Comparison of ENCODE assay signal across 24 mouse cellular contexts in the genomic region with DNA sequence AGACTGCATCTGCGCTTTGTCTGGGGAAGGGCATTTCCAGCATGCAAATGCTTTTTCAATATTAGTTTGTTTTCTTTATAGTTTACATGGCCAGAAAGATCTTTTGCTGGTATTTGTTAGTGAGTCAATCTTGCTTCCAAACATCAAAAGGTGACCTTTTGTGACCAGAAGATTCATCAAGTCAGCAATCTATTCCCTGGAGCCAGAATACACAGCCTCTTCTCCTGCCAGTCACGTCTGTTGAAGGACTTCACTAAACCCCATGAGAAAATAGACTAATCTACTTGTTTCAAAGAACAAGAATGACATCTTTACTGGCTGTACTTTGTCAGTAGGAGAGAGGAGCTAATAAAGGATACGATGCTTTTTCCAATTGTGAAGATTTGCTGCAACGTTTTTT.
A peak's percentile ranks its signal among the peaks of the same experiment; 100 is the strongest.
DNase-seq lines count a peak whose midpoint lies in the region; ATAC-seq lines count a peak whose summit lies in the region.
"Had no signal": no experiment of that assay in that cellular context is flagged by ENCODE, and none has a peak within 500 bp of the region (broad histone marks: within the 10 kb centered on the region; RNA-seq: fewer than 3 reads in every experiment).

No protein-coding gene starts in this region.

- 39% methylated on average over 4 of the region's 4 CpGs for WGBS in hindbrain, embryonic 12.5 days
- 46% methylated on average over 4 of the region's 4 CpGs for WGBS in hindbrain, embryonic 14.5 days
- WGBS in midbrain, embryonic 14.5 days = 22% methylated on average over 4 of the region's 4 CpGs
- WGBS in midbrain, embryonic 10.5 days = 46% methylated on average over 4 of the region's 4 CpGs

- H3K9me3 ChIP-seq in hindbrain, embryonic 12.5 days (replicated peaks) = no peaks in the 10 kb centered on the region
- no peaks in the 10 kb centered on the region for H3K9me3 ChIP-seq in hindbrain, embryonic 14.5 days (ENCODE audit: control insufficient read depth, low read length)
- no peaks in the 10 kb centered on the region for H3K9me3 ChIP-seq in midbrain, embryonic 14.5 days (ENCODE audit: control insufficient read depth, low read length)
- no peaks in the 10 kb centered on the region for H3K9me3 ChIP-seq in midbrain, embryonic 10.5 days (replicated peaks)
- H3K9me3 ChIP-seq: forebrain, embryonic 10.5 days; forebrain, embryonic 13.5 days; heart, embryonic 10.5 days; heart, embryonic 13.5 days; hindbrain, embryonic 15.5 days had no signal

- no peaks in the 10 kb centered on the region for H3K27me3 ChIP-seq in hindbrain, embryonic 12.5 days
- H3K27me3 ChIP-seq in hindbrain, embryonic 14.5 days (ENCODE audit: control insufficient read depth, insufficient read depth, low read length) = no peaks in the 10 kb centered on the region
- no peaks in the 10 kb centered on the region for H3K27me3 ChIP-seq in midbrain, embryonic 14.5 days (ENCODE audit: control insufficient read depth, insufficient read depth, low read length)
- H3K27me3 ChIP-seq in midbrain, embryonic 10.5 days (ENCODE audit: low read depth, poor library complexity, severe bottlenecking) = no peaks in the 10 kb centered on the region
- H3K27me3 ChIP-seq: forebrain, embryonic 13.5 days; heart, embryonic 13.5 days; hindbrain, embryonic 15.5 days had no signal

- DNase-seq in hindbrain, embryonic 14.5 days (ENCODE audit: low spot score) = no peak
- peak; percentile 34 for DNase-seq in midbrain, embryonic 14.5 days
- no peak for DNase-seq in midbrain, embryonic 10.5 days (ENCODE audit: low spot score)
- DNase-seq in embryo, embryonic 9.5 days (ENCODE audit: extremely low spot score) = peak; percentile 28
- no peak for DNase-seq in urinary bladder, postnatal 14 days (ENCODE audit: low spot score)
- DNase-seq: adrenal gland, adult 2 months; adrenal gland, postnatal 14 days; cerebellum, adult 11-12 months; cerebellum, adult 8-10 months; cerebellum, postnatal 10 days; cerebellum, postnatal 36 days; gastrocnemius, postnatal 10 days; gastrocnemius, postnatal 36 days; heart, adult 2 months; heart, postnatal 14 days; heart, postnatal 4 days had no signal

- no peak for ATAC-seq in hindbrain, embryonic 12.5 days (ENCODE audit: low FRiP score)
- no peak for ATAC-seq in hindbrain, embryonic 14.5 days (ENCODE audit: low FRiP score)
- no peak for ATAC-seq in midbrain, embryonic 14.5 days (ENCODE audit: low FRiP score, low TSS enrichment)
- ATAC-seq: CD4-positive, CD25-positive, alpha-beta regulatory T cell, adult 4 months; forebrain, embryonic 13.5 days; forebrain, embryonic 16.5 days had no signal

- H3K9ac ChIP-seq in hindbrain, embryonic 12.5 days = no peak overlapping the region
- no peak overlapping the region for H3K9ac ChIP-seq in hindbrain, embryonic 14.5 days
- no peak overlapping the region for H3K9ac ChIP-seq in midbrain, embryonic 14.5 days (replicated peaks; ENCODE audit: low read length)
- H3K9ac ChIP-seq: forebrain, embryonic 13.5 days; heart, embryonic 13.5 days; hindbrain, embryonic 15.5 days had no signal

- peak overlapping the region; percentile 30; the same call in 1 of the 2 replicates for H3K27ac ChIP-seq in hindbrain, embryonic 12.5 days
- no peak overlapping the region for H3K27ac ChIP-seq in hindbrain, embryonic 14.5 days
- no peak overlapping the region for H3K27ac ChIP-seq in midbrain, embryonic 14.5 days (replicated peaks; ENCODE audit: low read depth, low read length)
- no peak overlapping the region for H3K27ac ChIP-seq in midbrain, embryonic 10.5 days (replicated peaks)
- H3K27ac ChIP-seq: forebrain, embryonic 10.5 days; forebrain, embryonic 13.5 days; heart, adult 2 months; heart, embryonic 10.5 days; heart, embryonic 13.5 days; hindbrain, embryonic 15.5 days had no signal

- no peak overlapping the region for H3K4me2 ChIP-seq in hindbrain, embryonic 12.5 days (replicated peaks)
- no peak overlapping the region for H3K4me2 ChIP-seq in hindbrain, embryonic 14.5 days (replicated peaks)
- no peak overlapping the region for H3K4me2 ChIP-seq in midbrain, embryonic 14.5 days (ENCODE audit: low read length)
- H3K4me2 ChIP-seq: forebrain, embryonic 13.5 days; heart, embryonic 13.5 days; hindbrain, embryonic 15.5 days had no signal

- H3K4me1 ChIP-seq in hindbrain, embryonic 12.5 days = no peaks in the 10 kb centered on the region
- H3K4me1 ChIP-seq in hindbrain, embryonic 14.5 days (replicated peaks; ENCODE audit: control insufficient read depth, insufficient read depth, low read length) = 0 out of 2 replicates have a peak, but pooled peaks cover 5% of the 10 kb centered on the region
- peaks cover 12% of the 10 kb centered on the region for H3K4me1 ChIP-seq in midbrain, embryonic 14.5 days (ENCODE audit: control insufficient read depth, insufficient read depth, low read length)
- peaks cover 7% of the 10 kb centered on the region; the same call in 1 of the 2 replicates for H3K4me1 ChIP-seq in midbrain, embryonic 10.5 days
- H3K4me1 ChIP-seq: forebrain, embryonic 10.5 days; forebrain, embryonic 13.5 days; heart, embryonic 10.5 days; heart, embryonic 13.5 days; hindbrain, embryonic 15.5 days had no signal

- H3K36me3 ChIP-seq in hindbrain, embryonic 12.5 days = no peaks in the 10 kb centered on the region
- no peaks in the 10 kb centered on the region for H3K36me3 ChIP-seq in hindbrain, embryonic 14.5 days (replicated peaks; ENCODE audit: control insufficient read depth, insufficient read depth)
- no peaks in the 10 kb centered on the region for H3K36me3 ChIP-seq in midbrain, embryonic 14.5 days (ENCODE audit: control insufficient read depth, insufficient read depth, low read length)
- no peaks in the 10 kb centered on the region for H3K36me3 ChIP-seq in midbrain, embryonic 10.5 days
- H3K36me3 ChIP-seq: forebrain, embryonic 10.5 days; heart, embryonic 10.5 days; heart, embryonic 13.5 days; hindbrain, embryonic 15.5 days had no signal

- H3K4me3 ChIP-seq in hindbrain, embryonic 12.5 days = no peak overlapping the region
- no peak overlapping the region for H3K4me3 ChIP-seq in hindbrain, embryonic 14.5 days (replicated peaks; ENCODE audit: low read length)
- H3K4me3 ChIP-seq in midbrain, embryonic 14.5 days (replicated peaks; ENCODE audit: low read depth, low read length) = no peak overlapping the region
- no peak overlapping the region for H3K4me3 ChIP-seq in midbrain, embryonic 10.5 days
- H3K4me3 ChIP-seq: forebrain, embryonic 10.5 days; forebrain, embryonic 13.5 days; heart, adult 2 months; heart, embryonic 10.5 days; heart, embryonic 13.5 days; hindbrain, embryonic 15.5 days had no signal

Comparison
In these comparisons a context has a peak if more than half of its experiments do, and no peak if none do; other contexts are left out.
1. DNase-seq: peak in midbrain, embryonic 14.5 days (single experiment) and embryo, embryonic 9.5 days (single experiment); none in hindbrain, embryonic 14.5 days (single experiment), midbrain, embryonic 10.5 days (single experiment) and urinary bladder, postnatal 14 days (single experiment).